Mouse (Mus musculus) limb, embryonic 12.5 days (tissue): ENCODE results near the gene Ubtf. TPM values are rescaled to one million over a fixed set of nuclear protein-coding genes. Genes with fewer than 3 reads are reported as not detected.

Source experiments
- ATAC-seq: fragments of 200-750 bp; cut with Nextera tagmentation; 2 replicates; pipeline ENCODE4 v1.8.0; 2017; ENCODE audit warnings: low read depth, moderate TSS enrichment; ENCODE audit not compliant: insufficient number of reproducible peaks, insufficient read depth, low FRiP score, low TSS enrichment
- H3K27ac ChIP-seq: fragments of 300-500 bp; sonication (generic); 2 replicates; pipeline ENCODE4 v1.5.1; 2016; ENCODE audit warnings: mild to moderate bottlenecking, moderate library complexity
- H3K27me3 ChIP-seq: fragments of 300-500 bp; sonication (generic); 2 replicates; pipeline ENCODE4 v1.6.1; 2016; ENCODE audit warnings: mild to moderate bottlenecking, moderate library complexity
- H3K36me3 ChIP-seq: fragments of 300-500 bp; sonication (generic); 2 replicates; pipeline ENCODE4 v1.6.1; 2016; ENCODE audit warnings: mild to moderate bottlenecking, moderate library complexity
- H3K4me1 ChIP-seq: fragments of 300-500 bp; sonication (generic); replicated peaks from 2 replicates; pipeline ENCODE4 v1.6.1; 2016
- H3K4me2 ChIP-seq: fragments of 300-500 bp; sonication (generic); 2 replicates; pipeline ENCODE4 v1.6.1; 2016; ENCODE audit warnings: mild to moderate bottlenecking, moderate library complexity
- H3K4me3 ChIP-seq: fragments of 300-500 bp; sonication (generic); replicated peaks from 2 replicates; pipeline ENCODE4 v1.5.1; 2016; ENCODE audit warnings: mild to moderate bottlenecking
- H3K9ac ChIP-seq: fragments of 300-500 bp; sonication (generic); replicated peaks from 2 replicates; pipeline ENCODE4 v1.6.1; 2016; ENCODE audit warnings: mild to moderate bottlenecking, moderate library complexity
- H3K9me3 ChIP-seq: fragments of 300-500 bp; sonication (generic); 2 replicates; pipeline ENCODE4 v1.6.1; 2016; ENCODE audit warnings: mild to moderate bottlenecking, moderate library complexity
- WGBS: fragments of 180-500 bp; shearing (Covaris S2); methylation state at CpG from one replicate; pipeline ENCODE4 v1.1.7; 2016; 5-methylcytosine and 5-hydroxymethylcytosine counted together
- polyA plus RNA-seq: library from polyadenylated mRNA; unstranded; fragments of >200 nt; fragmentation: Nextera tagmentation; extraction: Ambion mirVana; gene quantifications from 2 replicates; pipeline ENCODE4 v1.2.1, GENCODE M21; 2016

Gene Ubtf
- polyA plus RNA-seq, 1 experiment from 2014 or later: 101 TPM

- Histone ChIP-seq H3K27me3 (no peaks in the 10 kb centered on the region), H3K4me2 (peak overlapping the region; percentile 91), H3K9me3 (no peaks in the 10 kb centered on the region), H3K27ac (peak overlapping the region; percentile 99), H3K9ac (0 out of 2 replicates have a peak overlapping the region, but pooled peaks have one; percentile 18), H3K4me3 (no peak overlapping the region), H3K36me3 (peaks cover 54% of the 10 kb centered on the region), H3K4me1 (peaks cover 23% of the 10 kb centered on the region)
- no peak for ATAC-seq
- WGBS: 78% methylated on average over 5 of the region's 5 CpGs
These were observed 25.1 kb downstream of the Ubtf start for GRCm38 (mm10) chr11:102294416-102294815.

DNA sequence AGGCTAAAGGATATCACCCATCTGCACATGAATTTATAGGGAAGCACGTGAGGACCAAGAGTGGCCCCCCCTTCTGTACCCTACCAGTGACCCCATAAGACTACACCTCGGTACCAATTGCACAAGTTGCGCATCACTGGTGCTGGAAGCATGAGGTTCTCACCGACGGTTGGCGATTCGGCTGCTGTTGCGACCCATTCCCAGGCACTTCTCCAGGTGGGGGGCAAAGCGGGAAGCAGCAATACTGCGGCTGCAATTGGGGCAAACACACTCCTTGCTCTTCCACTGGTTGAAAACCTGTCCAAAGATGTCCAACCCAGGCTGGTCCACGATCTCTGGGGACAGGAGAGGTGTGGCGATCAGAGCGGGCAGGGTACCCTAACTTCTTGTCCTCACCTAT lies 25.6 kb downstream of the Ubtf start:
- Histone ChIP-seq H3K9me3 (no peaks in the 10 kb centered on the region), H3K36me3 (peaks cover 58% of the 10 kb centered on the region), H3K4me2 (0 out of 2 replicates have a peak overlapping the region, but pooled peaks have one; percentile 91), H3K27me3 (no peaks in the 10 kb centered on the region), H3K27ac (no peak overlapping the region), H3K9ac (no peak overlapping the region), H3K4me1 (peaks cover 23% of the 10 kb centered on the region), H3K4me3 (no peak overlapping the region)
- 95% methylated on average over 13 of the region's 13 CpGs for WGBS
- no peak for ATAC-seq

DNA sequence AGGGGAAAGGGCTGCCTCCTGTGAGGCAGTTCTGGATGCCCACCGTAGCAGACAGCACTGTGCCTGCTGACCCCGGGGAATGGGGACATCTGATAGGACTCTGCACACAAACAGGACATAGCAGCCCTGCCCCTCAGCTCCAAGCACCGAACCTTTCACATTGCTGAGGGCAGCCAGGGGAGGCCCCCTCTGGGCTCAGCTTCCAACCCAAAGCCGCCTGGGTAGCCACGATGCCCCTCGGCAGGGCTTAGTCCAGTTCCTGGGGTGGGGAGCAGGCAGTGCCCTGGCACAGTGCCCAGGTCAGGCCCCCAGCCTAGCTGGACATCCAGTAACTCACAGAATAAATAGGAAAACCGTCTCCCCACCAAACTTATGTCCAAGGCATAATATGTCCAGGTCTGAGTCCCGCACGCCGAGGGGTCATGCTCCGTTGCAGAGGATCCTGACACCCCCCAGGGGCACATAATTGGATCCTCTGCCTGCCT lies 28.4 kb downstream of the Ubtf start:
- no peak overlapping the region for H3K9ac ChIP-seq
- no peak overlapping the region for H3K27ac ChIP-seq
- H3K4me2 ChIP-seq: no peak overlapping the region
- no peaks in the 10 kb centered on the region for H3K27me3 ChIP-seq
- peaks cover 77% of the 10 kb centered on the region for H3K36me3 ChIP-seq
- no peak for ATAC-seq
- no peaks in the 10 kb centered on the region for H3K9me3 ChIP-seq
- H3K4me3 ChIP-seq: no peak overlapping the region
- H3K4me1 ChIP-seq: peaks cover 24% of the 10 kb centered on the region
- 90% methylated on average over 11 of the region's 11 CpGs for WGBS

GRCm38 (mm10) chr11:102290141-102290540 lies 29.4 kb downstream of the Ubtf start:
- ATAC-seq: no peak
- no peaks in the 10 kb centered on the region for H3K27me3 ChIP-seq
- H3K36me3 ChIP-seq: peaks cover 77% of the 10 kb centered on the region

GRCm38 (mm10) chr11:102289511-102290100 lies 29.9 kb downstream of the Ubtf start:
- ATAC-seq: no peak
- Histone ChIP-seq H3K4me1 (peaks cover 20% of the 10 kb centered on the region), H3K4me2 (no peak overlapping the region), H3K27me3 (no peaks in the 10 kb centered on the region), H3K27ac (no peak overlapping the region), H3K36me3 (peaks cover 75% of the 10 kb centered on the region), H3K9ac (no peak overlapping the region), H3K4me3 (no peak overlapping the region), H3K9me3 (no peaks in the 10 kb centered on the region)
- WGBS: 56% methylated on average over 6 of the region's 6 CpGs

More at GRCm38 (mm10) chr11:102290141-102290540, 29.4 kb downstream of the Ubtf start:
- H3K4me1 ChIP-seq: peaks cover 25% of the 10 kb centered on the region
- H3K27ac ChIP-seq: no peak overlapping the region
- no peak overlapping the region for H3K4me2 ChIP-seq
- WGBS: 83% methylated on average over 4 of the region's 4 CpGs
- H3K9ac ChIP-seq: no peak overlapping the region
- no peak overlapping the region for H3K4me3 ChIP-seq
- no peaks in the 10 kb centered on the region for H3K9me3 ChIP-seq

- H3K9ac ChIP-seq: no peak overlapping the region
These were observed 30.6 kb downstream of the Ubtf start for GRCm38 (mm10) chr11:102288913-102289312.

GRCm38 (mm10) chr11:102288027-102288804 lies 31.3 kb downstream of the Ubtf start:
- WGBS: 88% methylated on average over 8 of the region's 8 CpGs
- H3K4me2 ChIP-seq: no peak overlapping the region
- no peak overlapping the region for H3K4me3 ChIP-seq
- no peak for ATAC-seq
- H3K9me3 ChIP-seq: no peaks in the 10 kb centered on the region
- no peaks in the 10 kb centered on the region for H3K27me3 ChIP-seq
- H3K4me1 ChIP-seq: peaks cover 13% of the 10 kb centered on the region
- peaks cover 61% of the 10 kb centered on the region for H3K36me3 ChIP-seq
- H3K27ac ChIP-seq: 0 out of 2 replicates have a peak overlapping the region, but pooled peaks have one; percentile 17
- H3K9ac ChIP-seq: no peak overlapping the region

More at GRCm38 (mm10) chr11:102288913-102289312, 30.6 kb downstream of the Ubtf start:
- 72% methylated on average over 2 of the region's 2 CpGs for WGBS
- peaks cover 13% of the 10 kb centered on the region for H3K4me1 ChIP-seq
- no peak for ATAC-seq
- no peaks in the 10 kb centered on the region for H3K9me3 ChIP-seq
- H3K27ac ChIP-seq: 0 out of 2 replicates have a peak overlapping the region, but pooled peaks have one; percentile 17
- H3K36me3 ChIP-seq: peaks cover 68% of the 10 kb centered on the region
- no peak overlapping the region for H3K4me3 ChIP-seq
- H3K4me2 ChIP-seq: no peak overlapping the region
- H3K27me3 ChIP-seq: no peaks in the 10 kb centered on the region

GRCm38 (mm10) chr11:102287485-102287884 lies 32.1 kb downstream of the Ubtf start:
- Histone ChIP-seq H3K4me3 (peak overlapping the region; percentile 75; the same call in 1 of the 2 replicates), H3K27ac (no peak overlapping the region), H3K9me3 (no peaks in the 10 kb centered on the region), H3K36me3 (peaks cover 53% of the 10 kb centered on the region), H3K4me2 (no peak overlapping the region), H3K9ac (no peak overlapping the region), H3K4me1 (peaks cover 13% of the 10 kb centered on the region), H3K27me3 (no peaks in the 10 kb centered on the region)
- no peak for ATAC-seq
- 91% methylated on average over 8 of the region's 8 CpGs for WGBS

- Histone ChIP-seq H3K27ac (peak overlapping the region; percentile 72), H3K27me3 (no peaks in the 10 kb centered on the region), H3K4me3 (peak overlapping the region; percentile 75), H3K9me3 (no peaks in the 10 kb centered on the region), H3K9ac (peak overlapping the region; percentile 85), H3K4me1 (peaks cover 13% of the 10 kb centered on the region), H3K36me3 (peaks cover 31% of the 10 kb centered on the region), H3K4me2 (peak overlapping the region; percentile 67)
- 5% methylated on average over 31 of the region's 31 CpGs for WGBS
- peak; percentile 42 for ATAC-seq
These were observed 34.3 kb downstream of the Ubtf start for GRCm38 (mm10) chr11:102285095-102285834.

- Histone ChIP-seq H3K36me3 (peaks cover 25% of the 10 kb centered on the region), H3K4me1 (peaks cover 13% of the 10 kb centered on the region), H3K9ac (peak within 1 kb of the TSS; percentile 85), H3K9me3 (no peaks in the 10 kb centered on the region), H3K27me3 (no peaks in the 10 kb centered on the region), H3K4me3 (peak within 1 kb of the TSS; percentile 75), H3K27ac (peak within 1 kb of the TSS; percentile 72), H3K4me2 (peak within 1 kb of the TSS; percentile 67)
- under 1% methylated on average over 32 of the region's 32 CpGs for WGBS
- peak; percentile 90 for ATAC-seq
These were observed 34.9 kb downstream of the Ubtf start, which contains the start of gene Tmub2 for GRCm38 (mm10) chr11:102284501-102285094. Tmub2 (plus strand) TSS chr11:102284931.
